Mouse (Mus musculus) activated CD4-positive, CD25-positive, alpha-beta regulatory T cell, adult 4 months (primary cell): ENCODE data around the gene Atl2. TPM values are rescaled to one million over a fixed set of nuclear protein-coding genes. Genes with fewer than 3 reads are reported as not detected.

Experiments used
- ATAC-seq: one replicate; pipeline ENCODE4 v1.8.0; 2017
- polyA plus RNA-seq, 2 experiments: library from polyadenylated mRNA; unstranded; fragments of 100-300 nt; shearing (Covaris generic); gene quantifications; one replicate each; pipeline ENCODE4 v1.2.1; 2017

The Atl2 gene
- polyA plus RNA-seq, 2 experiments from 2014 or later: 11.5 to 12.4 TPM

DNA sequence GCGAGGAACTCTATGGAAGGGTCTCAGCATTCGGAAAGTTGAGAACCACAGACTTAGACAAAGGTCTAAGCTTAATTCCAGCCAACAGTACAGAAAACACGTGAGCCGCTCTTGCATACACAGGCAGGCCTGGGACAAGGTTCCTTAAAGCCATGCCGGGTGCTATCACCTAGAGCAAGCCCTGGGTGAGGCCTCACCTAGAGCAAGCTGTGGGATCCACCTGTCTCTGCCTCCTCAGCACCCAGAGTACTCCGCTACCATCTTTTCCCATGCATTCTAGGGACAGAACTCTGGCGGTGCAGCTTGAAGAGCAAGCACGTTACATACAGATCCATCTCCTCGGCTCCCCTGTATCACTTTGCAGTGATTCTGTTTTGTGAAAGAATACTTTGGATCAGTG is 78.4 kb downstream of the Atl2 start:
- no peak for ATAC-seq

DNA sequence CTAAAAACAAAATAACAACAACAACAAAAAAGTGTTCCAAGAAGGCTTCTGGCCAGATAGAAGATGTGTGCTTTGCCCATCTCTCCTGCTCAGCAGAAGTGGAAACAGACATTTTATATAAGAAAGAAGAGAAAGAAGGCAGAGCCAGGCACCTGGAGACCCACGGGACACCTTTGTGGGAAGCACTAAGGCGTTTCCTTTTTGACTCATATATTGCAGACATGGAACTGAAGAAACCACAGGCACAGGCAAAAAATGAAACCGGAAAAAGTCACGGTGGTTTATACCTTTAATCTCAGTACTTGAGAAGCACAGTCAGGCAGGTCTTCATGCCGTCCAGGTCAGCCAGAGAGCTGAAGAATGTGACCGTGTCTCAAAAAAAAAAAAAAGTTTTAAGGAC is 79.0 kb downstream of the Atl2 start:
- no peak for ATAC-seq

DNA sequence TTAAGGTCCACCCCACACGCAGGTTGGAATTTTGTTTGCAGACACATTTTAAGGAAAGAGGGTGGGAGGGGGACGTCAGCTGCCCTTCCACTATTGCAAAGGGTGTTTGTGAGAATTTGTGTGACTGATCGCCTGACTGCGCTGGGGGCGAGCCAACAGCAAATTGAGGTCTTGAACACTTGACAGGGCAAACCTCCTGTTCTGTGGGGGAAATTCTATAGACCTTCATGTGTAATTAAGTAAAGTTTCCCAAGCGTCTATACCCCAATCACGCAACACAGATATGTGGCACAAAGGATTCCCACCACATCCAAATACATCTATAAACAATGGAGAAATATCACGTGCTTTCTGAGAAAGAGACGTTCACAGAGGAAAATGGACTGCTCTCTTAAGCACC is 85.5 kb downstream of the Atl2 start:
- ATAC-seq: no peak

DNA sequence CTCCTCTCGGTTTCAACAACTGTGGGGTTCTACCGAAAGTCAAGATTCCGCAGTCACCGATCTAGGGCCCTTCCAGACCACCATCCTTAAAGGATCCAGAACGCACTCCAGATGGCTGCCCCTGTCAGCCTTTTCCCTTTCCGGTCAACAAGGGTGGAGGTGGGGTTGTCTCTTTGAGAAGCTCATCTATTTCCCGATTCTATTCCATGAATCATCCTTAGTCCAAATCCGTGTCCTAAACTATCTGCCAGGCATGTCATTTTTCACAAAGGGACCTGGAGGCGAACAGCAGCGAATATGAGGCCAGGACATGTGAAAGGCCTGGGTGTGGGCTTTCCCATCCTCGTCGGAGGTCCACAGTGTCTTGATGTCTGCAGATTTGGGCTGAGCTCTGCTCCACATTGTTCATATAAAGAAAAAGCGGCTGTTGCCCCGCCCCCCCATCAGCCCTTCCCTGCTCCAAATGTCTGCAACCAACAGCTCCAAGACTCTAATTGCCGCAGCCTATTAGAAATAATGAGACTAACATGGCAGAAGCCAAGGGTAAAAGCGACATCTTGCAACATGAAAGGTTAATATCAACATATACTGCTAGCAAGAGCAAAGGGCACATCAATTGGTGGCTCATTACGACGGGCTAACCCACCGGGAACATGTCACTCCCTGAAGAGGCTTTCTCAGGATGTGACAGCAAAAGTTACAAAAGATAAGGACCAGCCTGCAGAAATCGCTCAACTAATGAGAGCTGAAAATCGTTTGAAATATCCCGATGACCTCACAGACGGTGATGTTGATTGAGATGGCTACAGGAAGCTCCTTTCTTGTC is 86.2 kb downstream of the Atl2 start:
- no peak for ATAC-seq

DNA sequence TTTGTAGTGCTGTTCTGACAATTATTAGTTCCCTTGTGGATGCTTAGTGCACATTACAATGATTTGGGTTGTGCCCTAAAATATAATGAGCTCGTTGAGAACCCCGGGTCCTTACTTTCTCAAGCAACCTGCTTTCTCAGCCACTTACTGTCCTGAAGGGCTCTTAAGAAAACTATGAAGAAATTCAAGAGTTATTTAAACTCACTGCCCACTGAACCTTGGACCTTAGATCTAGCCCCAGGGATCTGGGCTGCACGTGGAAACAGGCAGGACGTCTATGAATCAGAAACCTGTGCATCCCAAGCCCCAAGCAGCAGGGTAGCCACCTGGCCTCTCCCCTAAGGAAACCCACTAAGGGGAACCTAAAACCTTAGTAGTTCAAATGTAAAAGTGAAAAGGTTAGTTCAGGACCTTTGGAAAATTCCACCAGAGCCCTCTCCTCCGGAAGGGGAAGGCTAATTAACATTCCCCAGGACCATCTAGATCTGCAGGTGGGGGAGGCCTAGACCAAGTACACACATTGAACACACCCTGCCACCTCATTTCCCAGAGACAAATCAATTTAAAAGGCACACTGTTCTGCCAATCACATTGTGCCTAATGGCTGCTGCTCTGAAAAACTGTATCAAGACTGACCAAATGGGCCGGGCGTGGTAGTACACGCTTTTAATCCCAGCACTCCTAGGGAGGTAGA is 88.5 kb downstream of the Atl2 start:
- ATAC-seq: no peak

DNA sequence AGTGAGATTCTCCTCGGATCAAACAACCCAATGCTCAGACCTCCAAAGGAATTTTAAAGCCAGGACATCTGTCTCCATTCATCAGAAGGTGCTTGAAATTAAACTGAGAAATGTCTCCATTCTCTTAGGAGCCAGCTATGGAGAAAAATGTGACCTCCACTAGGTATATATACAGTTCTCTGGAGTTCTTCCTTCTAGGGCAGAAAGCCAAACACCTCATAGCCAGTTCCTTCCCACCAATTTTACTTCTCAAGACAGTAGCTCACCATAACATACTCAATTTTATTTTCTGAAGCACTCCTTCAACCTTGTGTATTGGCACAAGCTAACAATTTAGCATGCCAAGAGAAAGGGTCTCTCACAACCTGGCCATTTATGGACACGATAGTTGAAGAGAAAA is 91.2 kb downstream of the Atl2 start:
- ATAC-seq: no peak

DNA sequence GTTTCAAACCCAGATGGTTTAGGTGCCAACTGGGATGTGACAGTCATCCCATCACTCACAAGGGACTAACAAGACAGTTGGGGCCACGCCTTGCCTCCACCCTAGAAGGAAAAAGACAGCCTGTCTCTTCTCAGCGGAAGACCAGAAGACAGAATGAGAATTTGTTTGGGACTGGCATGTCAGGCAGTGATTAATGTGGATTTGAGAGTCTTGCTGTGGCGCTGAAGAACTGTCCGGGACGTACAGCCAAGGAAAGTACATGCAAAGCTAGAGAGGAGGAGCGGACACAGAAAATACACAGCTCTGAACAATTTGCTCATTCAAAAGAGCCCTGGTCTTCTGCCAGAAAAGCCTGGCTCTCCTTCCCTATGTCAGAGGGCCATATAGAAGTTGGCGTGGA is 93.9 kb downstream of the Atl2 start:
- ATAC-seq: no peak

DNA sequence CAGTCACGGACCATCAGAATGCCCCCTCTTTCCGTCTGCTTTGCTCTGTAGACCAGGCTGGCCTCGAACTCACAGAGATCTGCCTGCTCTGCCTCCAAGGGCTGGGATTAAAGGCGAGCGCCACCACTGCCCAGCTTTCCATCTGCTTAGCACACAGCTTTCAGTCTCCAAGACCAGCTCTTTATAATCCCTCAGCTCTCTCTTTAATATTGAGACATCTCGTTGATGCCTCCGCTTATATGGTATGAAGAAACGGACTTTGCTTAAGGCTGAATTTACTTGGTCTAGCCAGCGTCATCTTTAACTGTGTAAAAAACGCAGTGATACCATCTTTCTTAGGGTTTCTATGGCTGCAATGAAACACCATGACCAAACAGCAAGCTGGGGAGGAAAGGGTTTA is 97.1 kb downstream of the Atl2 start:
- no peak for ATAC-seq

Other genes with a start within 250 kb of the Atl2 start
- not detected for gene Cyp1b1, start 181.1 kb downstream of the Atl2 start, polyA plus RNA-seq
- 10 to 100 TPM; 22.2 to 32.4 TPM for gene Hnrnpll, start 166.2 kb upstream of the Atl2 start, polyA plus RNA-seq
- 10 to 100 TPM; 33.3 to 40.7 TPM for gene Galm, start 231.3 kb upstream of the Atl2 start, polyA plus RNA-seq